Mouse (Mus musculus) liver, embryonic 14.5 days (tissue): ENCODE data around the gene Mgat4e. TPM values are rescaled to one million over a fixed set of nuclear protein-coding genes. Genes with fewer than 3 reads are reported as not detected.

Experiments
- ATAC-seq: fragments of 200-750 bp; cut with Nextera tagmentation; 2 replicates; pipeline ENCODE4 v1.8.0; 2017; ENCODE audit warnings: moderate number of reproducible peaks, mild to moderate bottlenecking, moderate library complexity; ENCODE audit not compliant: insufficient read depth
- DNase-seq, 3 experiments: peaks; one replicate each; pipeline ENCODE4 v3.0.0-alpha.2; 2012 to 2013; ENCODE audit warnings: low read depth in 3 of 3, low spot score in 3 of 3
- H3K27ac ChIP-seq: fragments of 300-500 bp; sonication (generic); 2 replicates; pipeline ENCODE4 v1.5.1; 2014; ENCODE audit warnings: moderate library complexity, mild to moderate bottlenecking, control low read depth, inconsistent platforms
- H3K27me3 ChIP-seq: fragments of 300-500 bp; sonication (generic); 2 replicates; pipeline ENCODE4 v1.6.1; 2014; ENCODE audit warnings: mild to moderate bottlenecking, low read length, moderate library complexity; ENCODE audit not compliant: control insufficient read depth, insufficient read depth
- H3K36me3 ChIP-seq: fragments of 300-500 bp; sonication (generic); replicated peaks from 2 replicates; pipeline ENCODE4 v1.6.1; 2014; ENCODE audit warnings: low read depth; ENCODE audit not compliant: control insufficient read depth, insufficient read depth
- H3K4me1 ChIP-seq, 2 experiments: fragments of 200-500 bp in 1 of 2; fragments of 300-500 bp in 1 of 2; sonication (generic) in 1 of 2; replicated peaks; 2 replicates each; pipeline ENCODE4 v1.6.1; 2012 to 2014; ENCODE audit warnings: antibody characterized with exemption in 1 of 2, inconsistent platforms in 1 of 2, low read length in 1 of 2; ENCODE audit not compliant: control insufficient read depth in 2 of 2, insufficient read depth in 2 of 2
- H3K4me2 ChIP-seq: fragments of 300-500 bp; sonication (generic); 2 replicates; pipeline ENCODE4 v1.6.1; 2014; ENCODE audit warnings: low read depth, mild to moderate bottlenecking, control low read depth, moderate library complexity
- H3K4me3 ChIP-seq, 2 experiments: fragments of 200-500 bp in 1 of 2; fragments of 300-500 bp in 1 of 2; sonication (generic) in 1 of 2; 2 replicates each; pipeline ENCODE4 v1.5.1; 2012 to 2014; ENCODE audit warnings: low read depth in 2 of 2, low read length in 2 of 2, mild to moderate bottlenecking in 2 of 2, control low read depth in 1 of 2, inconsistent platforms in 1 of 2, moderate library complexity in 1 of 2; ENCODE audit not compliant: insufficient read depth in 1 of 2
- H3K9ac ChIP-seq: fragments of 300-500 bp; sonication (generic); replicated peaks from 2 replicates; pipeline ENCODE4 v1.6.1; 2014; ENCODE audit warnings: mild to moderate bottlenecking, control low read depth, moderate library complexity
- H3K9me3 ChIP-seq: fragments of 300-500 bp; sonication (generic); 2 replicates; pipeline ENCODE4 v1.6.1; 2016; ENCODE audit warnings: low read length, mixed read lengths; ENCODE audit not compliant: control insufficient read depth
- CTCF ChIP-seq: IDR thresholded peaks from 2 replicates; pipeline ENCODE4 v1.5.1; 2016; ENCODE audit warnings: antibody characterized with exemption, low read depth, control low read depth
- EP300 ChIP-seq: IDR thresholded peaks from 2 replicates; pipeline ENCODE4 v1.6.1; 2016; ENCODE audit warnings: antibody characterized with exemption, low read depth
- WGBS: fragments of 180-500 bp; shearing (Covaris S2); extraction: QIAGEN DNeasy Blood & Tissue Kit; methylation state at CpG from one replicate; pipeline ENCODE4 v1.1.7; 2014; ENCODE audit not compliant: insufficient replicate concordance; 5-methylcytosine and 5-hydroxymethylcytosine counted together
- polyA plus RNA-seq, 2 experiments: library from polyadenylated mRNA; depleted of rRNA in 1 of 2; stranded (reverse) in 1 of 2; unstranded in 1 of 2; fragments of >200 nt; fragmentation: Nextera tagmentation in 1 of 2; extraction: Ambion mirVana in 1 of 2; gene quantifications; 2 replicates each; pipeline versions ENCODE4 v1.2.1 to v1.2.3; 2012 to 2014

The Mgat4e gene
- polyA plus RNA-seq, 2 experiments = not detected

DNA sequence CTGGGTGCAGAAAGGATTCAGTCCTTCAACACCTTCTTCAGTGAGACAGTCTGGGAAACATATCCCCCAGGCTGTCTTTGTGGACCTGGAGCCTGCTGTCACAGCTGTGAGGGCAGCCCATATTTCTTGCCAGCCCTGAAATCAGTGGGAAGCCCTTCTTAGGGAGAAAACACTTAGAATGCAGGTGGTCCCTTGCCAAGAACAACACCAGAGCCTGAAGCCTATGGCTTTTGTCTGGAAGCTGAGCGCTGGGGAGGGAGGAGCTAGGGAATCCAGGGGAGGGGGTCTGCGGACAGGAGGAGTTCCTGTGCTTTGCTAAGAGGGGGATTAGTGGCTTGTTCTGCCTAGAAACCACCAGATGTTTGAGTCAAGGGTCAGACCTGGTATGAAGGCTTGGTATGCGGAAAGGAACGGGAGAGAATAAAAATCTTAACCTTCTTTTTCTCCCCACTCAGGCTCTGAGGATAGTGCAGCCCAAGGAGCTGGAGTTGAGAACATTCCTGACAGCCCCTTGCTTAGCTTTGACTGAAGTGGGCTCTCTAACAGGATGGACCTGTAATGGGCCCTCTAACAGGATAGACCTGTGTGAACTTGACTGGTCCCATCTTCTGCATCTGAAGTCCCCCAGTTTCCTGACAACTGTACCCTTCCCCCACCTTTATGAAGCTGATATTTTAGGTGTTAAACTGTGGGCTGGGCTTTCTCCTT, 32.8 kb downstream of the Mgat4e start:
- no peak for DNase-seq
- no peaks in the 10 kb centered on the region for H3K9me3 ChIP-seq
- no peak overlapping the region for H3K9ac ChIP-seq
- peaks cover 28% of the 10 kb centered on the region for H3K27me3 ChIP-seq
- peaks cover 19 to 22% of the 10 kb centered on the region in 2 experiments for H3K4me1 ChIP-seq
- H3K36me3 ChIP-seq = no peaks in the 10 kb centered on the region
- no peak overlapping the region for H3K4me3 ChIP-seq
- 60% methylated on average over 4 of the region's 4 CpGs for WGBS
- no peak for TF ChIP-seq EP300
- TF ChIP-seq CTCF = no peak
- H3K4me2 ChIP-seq = no peak overlapping the region
- no peak overlapping the region for H3K27ac ChIP-seq
- ATAC-seq = no peak

DNA sequence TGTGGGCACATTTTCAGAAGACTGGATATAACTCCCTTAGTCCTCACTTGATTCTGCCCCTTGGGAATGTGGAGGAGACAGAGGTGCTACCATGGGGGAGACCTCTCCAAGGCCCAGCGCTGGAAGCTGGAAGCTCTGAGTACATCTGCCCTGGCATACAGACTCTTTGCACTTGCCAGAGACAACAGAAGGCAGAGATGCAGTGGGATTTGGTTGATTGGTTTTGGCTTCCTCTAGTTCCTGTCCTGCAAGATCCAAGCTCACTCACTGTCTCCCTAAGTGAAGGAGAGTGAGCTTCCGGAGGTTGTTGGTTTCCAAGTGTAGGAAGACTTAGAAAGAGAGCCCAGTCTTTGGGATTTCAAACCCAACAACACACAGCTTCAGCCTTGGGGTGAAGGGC, 33.6 kb downstream of the Mgat4e start:
- no peak for DNase-seq
- no peaks in the 10 kb centered on the region for H3K9me3 ChIP-seq
- H3K4me1 ChIP-seq = peaks cover 15 to 17% of the 10 kb centered on the region in 2 experiments
- H3K36me3 ChIP-seq = no peaks in the 10 kb centered on the region
- H3K4me2 ChIP-seq = no peak overlapping the region
- no peak overlapping the region for H3K27ac ChIP-seq
- no peak for TF ChIP-seq EP300
- TF ChIP-seq CTCF = no peak
- no peak for ATAC-seq
- 66% methylated on average over 2 of the region's 2 CpGs for WGBS
- H3K4me3 ChIP-seq = no peak overlapping the region
- peaks cover 28% of the 10 kb centered on the region for H3K27me3 ChIP-seq
- H3K9ac ChIP-seq = no peak overlapping the region

DNA sequence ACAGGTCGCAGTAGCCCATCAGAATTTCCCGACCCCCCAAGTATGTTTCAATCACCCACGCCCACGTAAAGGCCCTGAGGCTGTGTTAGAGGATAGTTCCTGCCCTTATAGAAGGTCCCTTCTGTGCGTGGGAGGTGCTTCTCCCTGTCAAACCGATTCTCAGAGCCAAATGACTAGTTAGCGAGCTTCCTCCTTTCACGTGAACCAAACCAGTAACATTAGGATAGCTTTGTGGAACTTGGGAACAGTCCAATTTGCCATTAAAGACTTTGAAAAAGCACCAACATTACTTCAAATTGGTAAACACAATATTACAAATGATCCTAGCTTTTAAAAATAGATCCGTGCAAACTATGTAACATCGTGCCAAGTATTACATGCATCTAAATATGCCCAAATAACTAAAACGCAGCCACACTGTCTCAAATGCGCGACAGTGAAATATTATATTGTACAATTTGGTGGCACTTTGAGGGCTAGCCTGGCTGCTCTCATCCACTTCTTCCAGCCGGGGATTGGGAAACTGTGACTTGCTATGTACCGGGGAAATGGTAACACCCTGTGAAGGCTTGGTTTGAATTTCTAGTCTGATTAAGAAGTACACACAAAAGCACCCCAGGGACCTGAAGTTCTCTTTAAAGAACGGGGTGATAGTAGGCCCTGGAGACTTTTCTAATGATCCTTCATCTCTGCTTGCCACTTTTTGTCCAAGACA, 35.4 kb downstream of the Mgat4e start:
- TF ChIP-seq EP300 (no peak), CTCF (no peak)
- Histone ChIP-seq H3K9me3 (no peaks in the 10 kb centered on the region), H3K27ac (no peak overlapping the region), H3K36me3 (no peaks in the 10 kb centered on the region), H3K4me2 (peak overlapping the region; percentile 66), H3K9ac (no peak overlapping the region), H3K4me1 (peaks cover 2 to 3% of the 10 kb centered on the region in 2 experiments; a peak in 2 of 4 replicates), H3K27me3 (peaks cover 28% of the 10 kb centered on the region), H3K4me3 (peak overlapping the region; percentile 35 to 43; a peak in 3 of 4 replicates)
- ATAC-seq (no peak), DNase-seq (no peak)
- WGBS = 42% methylated on average over 16 of the region's 16 CpGs

DNA sequence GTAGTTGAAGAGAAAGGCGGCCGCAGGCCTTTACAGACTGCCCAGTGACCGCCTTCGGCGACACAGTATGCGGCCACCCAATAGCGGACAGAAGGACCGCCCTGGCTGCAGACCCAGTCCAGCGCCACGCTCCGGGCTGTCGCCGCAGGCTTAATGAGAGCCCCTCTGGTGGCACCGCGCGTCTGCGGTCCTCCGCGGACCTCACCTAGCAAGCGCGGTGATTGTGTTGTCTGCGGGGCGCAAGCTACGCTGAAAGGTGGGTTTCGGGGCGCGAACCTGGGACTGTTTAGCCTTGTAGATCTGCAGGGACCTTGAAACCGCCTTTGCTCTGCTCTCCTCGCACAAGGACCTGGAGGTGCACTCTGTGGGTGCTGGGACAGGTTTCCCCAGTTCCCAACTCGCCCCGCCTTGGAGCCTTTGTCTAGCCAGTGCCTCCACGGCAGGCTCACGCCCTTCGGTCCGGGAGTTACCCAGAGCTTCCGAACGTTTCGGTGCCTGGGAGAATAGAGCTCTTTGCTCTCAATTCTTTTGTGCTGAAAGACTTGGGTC, 36.1 kb downstream of the Mgat4e start:
- no peaks in the 10 kb centered on the region; a peak in 1 of 4 replicates for H3K4me1 ChIP-seq
- H3K27me3 ChIP-seq = peaks cover 28% of the 10 kb centered on the region
- H3K9me3 ChIP-seq = no peaks in the 10 kb centered on the region
- H3K4me3 ChIP-seq = peak overlapping the region; percentile 35 to 43
- H3K36me3 ChIP-seq = no peaks in the 10 kb centered on the region
- no peak for TF ChIP-seq CTCF
- no peak for TF ChIP-seq EP300
- H3K27ac ChIP-seq = no peak overlapping the region
- H3K4me2 ChIP-seq = peak overlapping the region; percentile 66
- H3K9ac ChIP-seq = no peak overlapping the region
- ATAC-seq = peak; percentile 33; the same call in 1 of the 2 replicates
- 2% methylated on average over 38 of the region's 38 CpGs for WGBS
- DNase-seq = no peak

DNA sequence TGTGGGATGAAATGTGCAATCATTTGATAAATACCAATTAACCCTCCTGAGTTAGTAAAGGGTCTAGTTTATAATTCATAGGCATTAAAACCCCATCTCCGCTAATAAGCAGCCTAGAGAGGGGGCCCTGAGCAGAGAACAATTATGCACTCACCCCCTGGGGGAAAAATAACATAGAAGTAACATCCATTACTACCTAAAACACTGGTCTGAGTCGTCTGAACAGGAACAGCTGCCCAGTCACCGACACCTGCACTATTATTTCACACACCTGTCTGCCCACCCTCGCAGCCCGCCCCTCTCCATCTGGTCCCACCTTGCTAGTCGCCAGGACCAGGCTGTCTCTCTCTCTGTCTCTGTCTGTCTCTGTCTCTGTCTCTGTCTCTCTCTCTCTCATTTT, 36.9 kb downstream of the Mgat4e start:
- 59% methylated on average over 6 of the region's 6 CpGs for WGBS
- peak overlapping the region; percentile 66; the same call in 1 of the 2 replicates for H3K4me2 ChIP-seq
- H3K27me3 ChIP-seq = peaks cover 28% of the 10 kb centered on the region

More for the DNA sequence above, 36.9 kb downstream of the Mgat4e start:
- no peaks in the 10 kb centered on the region; a peak in 1 of 4 replicates for H3K4me1 ChIP-seq
- DNase-seq (no peak), ATAC-seq (no peak)
- TF ChIP-seq CTCF (no peak), EP300 (no peak)
- no peak overlapping the region for H3K9ac ChIP-seq
- no peak overlapping the region for H3K27ac ChIP-seq
- no peaks in the 10 kb centered on the region for H3K9me3 ChIP-seq
- H3K36me3 ChIP-seq = no peaks in the 10 kb centered on the region; the same call in 1 of the 2 replicates
- H3K4me3 ChIP-seq = no peak overlapping the region
